Mouse (Mus musculus) frontal cortex, postnatal 25 days (tissue): ENCODE measurements around the gene Ube4b.
A peak's percentile ranks its signal among the peaks of the same experiment; 100 is the strongest.
"Not testable (repeated sequence)": the region's sequence is repeated elsewhere in the genome, so short reads cannot be mapped to it uniquely, and the experiment has no call there.

Experiments used
- DNase-seq, 2 experiments: peaks; one replicate each; pipeline ENCODE4 v3.0.0; 2022; ENCODE audit warnings: low spot score in 2 of 2

The Ube4b gene

GRCm38 (mm10) chr4:149426325-149427199, at the start of gene Ube4b:
TSS of gene Ube4b (minus strand) at chr4:149426749.
- peak; percentile 94 to 95 for DNase-seq

DNA sequence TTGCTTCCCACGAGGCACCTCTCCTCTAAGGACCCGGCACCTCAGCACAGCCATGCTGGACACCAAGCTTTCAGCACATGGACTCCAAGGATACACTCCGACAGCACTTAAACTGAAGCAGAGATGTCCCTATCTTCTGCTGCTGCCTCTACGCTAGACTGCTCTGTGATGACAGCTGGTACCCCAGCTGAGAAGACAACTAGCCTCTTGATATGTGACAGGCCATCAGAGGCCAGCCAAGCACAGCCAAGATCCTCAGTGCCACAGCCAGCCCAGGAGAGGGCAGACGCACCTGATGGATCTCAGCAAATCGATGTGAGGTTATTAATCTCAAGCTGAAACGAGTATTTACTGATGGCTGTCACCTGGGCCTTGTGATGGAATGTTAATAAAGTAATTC, 48.5 kb upstream of the Ube4b start:
- DNase-seq: no peak

DNA sequence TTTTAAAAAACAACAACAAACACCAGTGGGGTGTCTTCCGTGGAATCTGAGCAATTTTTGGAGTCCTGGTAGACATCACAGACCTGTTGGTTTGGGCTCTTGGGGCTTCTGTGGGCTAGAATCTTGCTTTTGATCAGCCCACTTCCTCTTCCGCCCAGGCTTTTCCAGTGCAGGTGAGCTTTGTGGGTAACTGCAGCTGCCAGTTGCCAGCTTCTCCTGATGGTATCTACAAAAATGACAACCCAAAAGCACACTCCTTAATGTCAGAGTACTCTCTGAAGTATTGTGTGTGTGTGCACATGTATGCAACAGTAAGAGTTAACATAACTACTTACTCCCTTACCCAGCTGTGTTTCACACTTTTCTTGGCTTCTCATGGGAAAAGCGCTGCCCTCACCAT, 43.0 kb upstream of the Ube4b start:
- DNase-seq: no peak

DNA sequence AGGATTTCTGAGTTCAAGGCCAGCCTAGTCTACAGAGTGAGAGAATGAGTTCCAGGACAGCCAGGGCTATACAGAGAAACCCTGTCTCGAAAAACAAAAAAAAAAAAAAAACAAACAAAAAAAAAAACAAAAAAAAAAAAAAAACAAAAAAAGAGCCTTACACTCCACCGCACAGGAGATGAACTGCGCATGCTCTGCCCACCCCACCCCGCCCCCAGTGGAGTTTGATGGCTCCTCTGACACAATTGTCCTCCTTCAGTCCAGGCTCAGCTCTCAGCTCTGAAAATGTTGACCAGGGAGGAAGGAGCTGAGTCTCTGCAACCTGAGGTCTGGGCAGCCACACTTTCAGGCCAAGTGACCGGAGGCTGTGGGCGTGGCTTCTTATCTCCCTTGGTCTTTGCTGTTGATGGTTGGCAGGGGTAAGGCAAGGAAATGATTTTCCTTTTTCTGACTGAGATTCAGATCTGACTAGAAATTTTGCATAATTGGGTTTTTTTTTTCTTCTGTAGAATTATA, 36.9 kb upstream of the Ube4b start:
- DNase-seq: no peak

GRCm38 (mm10) chr4:149462305-149462971, 35.9 kb upstream of the Ube4b start:
- no peak for DNase-seq

DNA sequence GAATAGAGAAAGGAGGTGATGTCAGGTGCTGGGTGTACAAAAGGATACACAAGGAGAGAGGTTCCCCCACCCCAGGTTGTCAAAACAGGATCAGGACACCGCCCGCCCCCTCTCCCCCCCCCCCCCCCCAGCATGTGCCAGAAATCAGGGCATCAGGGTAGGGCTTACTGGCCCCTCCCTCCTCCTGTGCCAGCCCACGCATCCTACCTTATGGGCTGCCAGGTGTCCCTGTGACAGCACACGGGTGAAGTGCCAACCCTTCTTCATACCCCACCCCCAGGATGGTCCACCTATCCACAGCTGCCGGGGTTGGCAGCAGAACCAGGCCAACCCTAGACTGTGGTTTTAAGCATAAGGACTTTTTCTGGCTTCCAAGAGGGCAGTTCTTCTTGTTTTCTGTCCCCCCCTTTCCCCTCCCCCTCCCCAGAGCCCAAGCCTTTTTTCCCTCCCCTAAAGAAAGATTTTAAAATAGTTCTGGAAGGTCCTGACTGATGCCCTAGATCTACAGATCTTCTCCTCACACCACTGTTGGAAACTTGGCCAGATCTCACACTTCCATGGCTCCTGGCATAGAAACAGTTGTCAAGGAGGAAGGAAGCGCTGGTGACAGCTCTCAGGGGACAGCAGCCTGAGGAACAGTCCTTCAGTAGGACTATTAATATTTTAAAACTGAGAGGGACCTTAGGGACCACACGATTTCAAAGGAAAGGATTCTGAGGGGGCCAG, 35.2 kb upstream of the Ube4b start:
- no peak for DNase-seq

DNA sequence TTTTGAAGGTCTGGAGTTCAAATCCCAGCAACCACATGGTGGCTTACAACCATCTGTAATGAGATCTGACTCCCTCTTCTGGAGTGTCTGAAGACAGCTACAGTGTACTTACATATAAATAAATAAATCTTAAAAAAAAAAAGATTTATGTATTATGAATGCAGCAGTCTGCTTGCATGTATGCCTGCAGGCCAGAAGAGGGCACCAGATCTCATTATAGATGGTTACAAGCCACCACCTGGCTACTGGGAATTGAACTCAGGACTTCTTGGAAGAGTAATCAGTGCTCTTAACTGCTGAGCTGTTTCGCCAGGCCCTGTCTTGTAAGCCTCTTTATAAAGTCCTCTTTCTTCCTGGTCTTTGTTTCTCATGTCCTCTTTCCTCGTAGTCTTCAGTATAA, 33.9 kb upstream of the Ube4b start:
- DNase-seq: not testable (repeated sequence)

- DNase-seq: no peak
Measured at GRCm38 (mm10) chr4:149459425-149459824, 32.9 kb upstream of the Ube4b start.

DNA sequence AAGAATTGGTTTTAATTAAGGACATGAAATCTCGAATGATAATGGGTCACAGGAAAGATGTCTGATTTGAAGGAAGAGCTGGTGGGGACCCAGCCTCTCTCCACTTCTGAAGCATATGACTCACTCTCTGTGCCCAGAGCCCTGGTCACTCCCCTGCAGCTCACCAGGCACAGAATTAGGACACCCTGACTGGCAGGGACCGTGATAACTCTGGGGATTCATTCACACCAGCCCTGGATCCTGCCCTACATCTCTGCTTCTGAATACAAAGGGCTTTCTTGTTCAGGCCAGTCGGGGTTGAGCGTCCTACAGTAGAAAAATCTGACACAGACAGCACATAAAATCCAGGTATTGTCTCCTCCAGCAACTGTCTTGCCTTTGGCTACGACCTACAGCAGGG, 32.0 kb upstream of the Ube4b start:
- no peak for DNase-seq

- no peak for DNase-seq
Measured at GRCm38 (mm10) chr4:149457831-149458430, 31.4 kb upstream of the Ube4b start.

- not testable (repeated sequence) for DNase-seq
Measured at GRCm38 (mm10) chr4:149457163-149457562, 30.6 kb upstream of the Ube4b start.

- DNase-seq: no peak
Measured at GRCm38 (mm10) chr4:149454879-149455278, 28.3 kb upstream of the Ube4b start, which contains the start of gene Rbp7. TSS of gene Rbp7 (minus strand) at chr4:149454978.

- DNase-seq: no peak
Measured at GRCm38 (mm10) chr4:149454263-149454662, 27.7 kb upstream of the Ube4b start.

GRCm38 (mm10) chr4:149453656-149454055, 27.1 kb upstream of the Ube4b start:
- DNase-seq: no peak

- no peak for DNase-seq
Measured at GRCm38 (mm10) chr4:149450636-149451035, 24.1 kb upstream of the Ube4b start.

- no peak for DNase-seq
Measured at GRCm38 (mm10) chr4:149446309-149446708, 19.8 kb upstream of the Ube4b start.

DNA sequence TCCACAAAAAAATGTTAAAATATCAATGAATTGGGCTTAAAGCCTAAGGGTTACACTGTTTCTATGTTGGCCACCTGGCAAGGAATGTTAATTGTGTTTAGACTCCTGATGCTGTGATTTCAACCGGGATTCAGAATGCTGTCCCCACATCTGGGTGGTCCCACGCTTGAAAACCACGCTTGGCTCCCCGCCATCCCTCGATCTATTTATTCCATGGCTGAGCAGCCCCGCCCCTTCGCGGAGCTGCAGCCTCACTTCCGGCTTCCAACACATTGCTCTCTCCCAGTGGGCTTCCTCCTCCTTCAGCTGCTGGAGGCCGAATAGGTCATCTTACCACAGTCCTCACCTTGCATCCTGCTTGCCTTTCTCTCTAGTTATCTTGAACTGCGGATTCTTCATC, 19.3 kb upstream of the Ube4b start:
- peak in 1 of 2 experiments; percentile 14 for DNase-seq

DNA sequence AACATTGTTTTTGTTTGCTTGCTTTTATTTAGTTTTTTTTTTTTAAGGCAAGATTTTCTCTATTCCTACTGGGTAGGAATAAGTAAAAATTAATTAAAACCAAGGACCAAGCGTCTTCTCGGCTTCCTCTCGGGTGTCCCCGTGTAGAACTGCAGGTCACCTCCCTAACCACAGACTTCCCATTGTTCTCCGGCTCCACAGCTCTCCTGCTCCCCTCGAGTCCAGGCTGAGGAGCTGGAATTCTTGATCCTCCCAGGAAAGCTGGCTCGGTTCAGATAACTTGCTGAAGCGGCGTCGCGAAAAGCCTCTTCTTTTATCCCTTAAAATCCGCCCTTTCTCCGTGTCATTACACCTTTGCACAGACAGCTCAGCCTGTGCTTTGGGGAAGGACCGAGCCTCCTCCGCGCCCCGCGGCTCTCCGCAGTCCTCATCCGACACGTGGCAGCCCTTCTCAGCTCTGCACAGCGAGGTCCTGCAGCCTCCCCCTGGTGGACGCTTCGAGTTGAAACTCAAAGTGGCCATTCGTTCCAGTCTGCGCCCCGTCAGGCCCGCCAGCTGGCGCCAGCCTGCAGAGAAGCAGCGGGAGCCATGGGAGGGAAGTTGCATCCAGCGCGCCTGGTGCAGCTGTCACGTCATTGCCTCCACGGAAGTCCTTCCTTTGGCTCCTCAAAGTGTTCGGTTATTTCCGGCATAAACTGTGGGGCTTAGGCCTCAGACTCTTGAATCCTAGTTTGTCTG, 18.6 kb upstream of the Ube4b start:
- peak; percentile 59 to 79 for DNase-seq

GRCm38 (mm10) chr4:149444465-149444864, 17.9 kb upstream of the Ube4b start:
- DNase-seq: no peak

DNA sequence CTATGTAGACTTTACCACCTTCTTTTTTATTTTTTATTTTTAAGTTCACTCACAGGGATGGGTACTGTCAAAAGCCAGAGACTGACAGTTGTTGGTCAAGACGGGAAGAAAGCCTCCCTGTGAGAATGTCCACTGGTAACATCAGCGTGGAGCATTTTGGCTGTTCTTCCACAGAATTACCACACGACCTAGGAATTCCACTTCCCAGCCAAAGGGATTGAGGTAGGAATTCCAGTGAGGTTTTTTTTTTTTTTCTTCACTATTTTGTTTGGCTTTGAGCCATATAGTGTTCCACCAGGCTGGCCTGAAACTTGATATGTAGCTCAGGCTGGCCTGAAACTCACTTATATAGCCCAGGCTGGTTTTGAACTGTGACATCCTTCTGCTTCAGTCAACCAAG, 15.9 kb upstream of the Ube4b start:
- no peak for DNase-seq

DNA sequence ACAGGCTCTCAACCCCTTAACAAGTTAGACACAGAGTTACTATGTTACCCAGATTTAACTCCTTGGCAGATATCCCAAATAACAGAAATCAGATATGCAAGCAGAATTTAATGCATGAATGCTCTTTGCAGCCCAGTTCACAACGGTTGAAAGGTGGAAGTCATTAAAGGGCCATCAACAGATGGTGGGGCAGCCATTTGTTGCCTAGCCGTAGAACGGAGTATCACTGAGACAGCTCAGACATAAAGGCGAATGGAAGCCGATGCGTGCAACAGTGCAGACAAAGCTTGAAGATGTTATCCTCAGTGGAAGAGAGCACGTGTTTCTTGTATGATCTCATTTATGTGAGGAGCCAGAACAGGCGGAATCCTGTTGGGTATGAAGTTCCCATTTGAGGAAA, 14.0 kb upstream of the Ube4b start:
- no peak for DNase-seq
